Mouse (Mus musculus) olfactory bulb, adult 2 months (tissue): ENCODE measurements around the gene Pon3. TPM values are rescaled to one million over a fixed set of nuclear protein-coding genes. Genes with fewer than 3 reads are reported as not detected.

Source experiments
- H3K27ac ChIP-seq: fragments of 200-500 bp; 2 replicates; pipeline ENCODE4 v1.5.1; 2012; ENCODE audit warnings: low read depth, low read length; ENCODE audit not compliant: insufficient read depth
- H3K4me1 ChIP-seq: fragments of 200-500 bp; 2 replicates; pipeline ENCODE4 v1.6.1; 2012; ENCODE audit warnings: low read length; ENCODE audit not compliant: control insufficient read depth, insufficient read depth
- H3K4me3 ChIP-seq: fragments of 200-500 bp; 2 replicates; pipeline ENCODE4 v1.5.1; 2012; ENCODE audit warnings: mild to moderate bottlenecking, low read depth, low read length, moderate library complexity; ENCODE audit not compliant: insufficient read depth
- CTCF ChIP-seq: fragments of 200-500 bp; IDR thresholded peaks from 2 replicates; pipeline ENCODE4 v1.5.1; 2012; ENCODE audit warnings: low read depth, mild to moderate bottlenecking, low read length, moderate library complexity; ENCODE audit not compliant: insufficient read depth
- POLR2A ChIP-seq: fragments of 200-500 bp; IDR thresholded peaks from 2 replicates; pipeline ENCODE4 v1.6.1; 2012; ENCODE audit warnings: mild to moderate bottlenecking, low read depth, low read length, moderate library complexity; ENCODE audit not compliant: insufficient read depth
- WGBS: fragments of 180-500 bp; shearing (Covaris S2); methylation state at CpG from one replicate; pipeline ENCODE4 v1.1.7; 2018; 5-methylcytosine and 5-hydroxymethylcytosine counted together
- polyA plus RNA-seq: library from polyadenylated mRNA; stranded (reverse); fragments of >200 nt; gene quantifications from 2 replicates; pipeline ENCODE4 v1.2.4, GENCODE M21; 2012; ENCODE audit warnings: low replicate concordance; ENCODE audit not compliant: missing spikeins, insufficient read depth, insufficient read length

Gene Pon3
- not detected in 2 replicates for polyA plus RNA-seq

DNA sequence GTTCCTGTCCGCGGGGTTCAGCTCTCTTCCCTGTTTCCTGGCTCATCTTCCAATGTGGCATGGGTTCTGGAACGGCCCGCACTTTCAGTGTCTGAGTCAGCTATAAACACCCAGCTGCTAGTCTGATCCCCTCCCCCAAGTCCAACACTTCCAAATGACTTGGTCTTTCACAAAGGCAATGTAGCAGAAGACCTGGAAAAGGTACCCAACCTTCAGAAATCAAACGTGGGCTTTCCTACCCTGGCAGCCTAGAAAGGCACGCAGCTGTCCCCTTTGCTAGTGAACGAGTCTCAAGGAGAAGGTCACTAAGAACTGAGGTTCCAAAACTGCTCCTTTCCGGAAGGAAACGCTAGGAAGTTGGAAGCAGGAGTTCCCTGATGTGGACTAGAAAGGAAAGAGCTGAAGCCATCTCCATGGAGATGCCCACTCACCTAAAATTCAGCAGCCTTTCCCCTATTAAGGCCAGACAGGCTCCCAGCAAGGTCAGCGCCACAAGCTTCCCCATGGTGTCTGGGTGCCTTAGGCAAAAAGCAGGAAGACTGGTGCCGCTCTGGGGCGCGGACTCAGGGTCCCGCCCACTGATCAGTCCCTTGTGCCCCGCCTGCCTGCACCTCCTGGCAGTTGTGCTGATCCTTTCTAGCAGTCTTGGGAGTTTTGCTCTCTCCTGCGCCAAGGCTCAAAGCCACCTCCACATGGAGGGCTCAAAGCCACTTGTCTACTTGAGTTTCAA lies at the start of gene Pon3:
Gene Pon3 (minus strand): TSS at position 565 of the 730 bp plus-strand sequence.
- Histone ChIP-seq H3K4me3 (0 out of 2 replicates have a peak within 1 kb of the TSS, but pooled peaks have one; percentile 14), H3K4me1 (peaks cover 7% of the 10 kb centered on the region; the same call in 1 of the 2 replicates), H3K27ac (no peak within 1 kb of the TSS)
- no peak for TF ChIP-seq CTCF
- TF ChIP-seq POLR2A, result no peak
- 14% methylated on average over 16 of the region's 16 CpGs for WGBS

DNA sequence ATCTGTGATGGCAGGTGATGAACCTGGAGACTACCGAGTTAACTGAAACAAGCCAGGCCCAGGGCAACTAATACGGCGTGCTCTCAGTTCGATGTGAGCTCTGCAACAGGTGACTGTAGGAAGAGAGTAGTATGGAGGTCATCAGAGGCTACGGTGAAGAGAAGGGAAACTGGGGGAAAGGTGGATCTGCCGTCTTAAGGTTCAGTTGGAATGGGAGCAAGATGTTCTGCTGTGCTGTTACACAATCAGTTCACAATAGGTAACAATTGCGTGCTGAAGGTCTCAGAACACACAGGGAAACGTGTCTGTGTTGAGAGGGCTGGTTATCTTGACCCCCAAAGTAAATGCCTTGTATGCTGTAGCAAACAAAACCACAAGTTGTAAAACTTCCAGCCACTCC lies 48.9 kb upstream of the Pon3 start:
- WGBS, result 96% methylated on average over 8 of the region's 8 CpGs
- no peak overlapping the region for H3K4me3 ChIP-seq
- H3K27ac ChIP-seq, result no peak overlapping the region
- H3K4me1 ChIP-seq, result peaks cover 2% of the 10 kb centered on the region; the same call in 1 of the 2 replicates
- TF ChIP-seq POLR2A (no peak), CTCF (no peak)

DNA sequence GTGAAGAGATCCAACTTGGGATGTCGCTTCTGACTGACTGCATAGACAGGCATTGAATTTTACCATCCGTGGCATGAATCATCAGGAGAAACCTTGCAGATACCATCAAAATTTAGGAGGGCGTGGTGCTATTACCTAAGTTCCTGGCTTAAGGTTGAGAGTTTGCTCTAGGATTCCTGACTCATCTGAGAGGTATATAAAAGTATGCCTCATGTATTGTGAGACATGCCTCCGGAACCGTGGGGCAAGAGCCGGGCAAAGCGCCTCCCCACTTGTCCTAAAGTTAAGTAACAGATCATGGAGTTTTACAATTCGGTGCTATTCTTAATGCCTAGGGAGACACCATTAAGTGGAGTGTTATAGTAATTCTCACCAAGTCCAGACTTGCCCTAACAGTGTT lies 44.5 kb upstream of the Pon3 start:
- WGBS, result 96% methylated on average over 8 of the region's 8 CpGs

DNA sequence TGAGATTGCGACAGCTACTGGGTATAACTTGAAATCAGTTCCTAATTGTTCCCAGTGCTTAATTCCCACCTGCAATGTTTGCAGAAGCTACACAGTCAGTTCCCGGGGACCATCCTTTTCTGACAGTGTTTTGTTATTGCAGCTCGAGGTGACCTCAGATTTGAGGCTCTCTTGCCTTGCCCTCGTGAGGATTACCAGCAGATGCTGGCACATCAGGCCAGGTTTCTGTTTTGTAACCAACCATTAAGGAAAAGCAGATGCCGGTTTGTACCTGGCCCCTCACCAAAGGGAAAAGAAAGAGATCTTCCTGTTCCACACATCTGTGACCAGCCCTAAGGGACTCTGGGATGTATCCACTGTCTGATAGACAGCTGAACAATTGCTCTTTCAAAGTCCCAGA lies 43.5 kb upstream of the Pon3 start:
- H3K4me1 ChIP-seq, result peaks cover 5% of the 10 kb centered on the region; the same call in 1 of the 2 replicates
- H3K27ac ChIP-seq, result no peak overlapping the region
- TF ChIP-seq CTCF, result no peak
- no peak for TF ChIP-seq POLR2A
- H3K4me3 ChIP-seq, result no peak overlapping the region
- 84% methylated on average over 5 of the region's 5 CpGs for WGBS

More for the DNA sequence above, 44.5 kb upstream of the Pon3 start:
- H3K4me3 ChIP-seq, result no peak overlapping the region
- H3K27ac ChIP-seq, result no peak overlapping the region
- TF ChIP-seq CTCF, result no peak
- no peak for TF ChIP-seq POLR2A
- H3K4me1 ChIP-seq, result peaks cover 5% of the 10 kb centered on the region; the same call in 1 of the 2 replicates

DNA sequence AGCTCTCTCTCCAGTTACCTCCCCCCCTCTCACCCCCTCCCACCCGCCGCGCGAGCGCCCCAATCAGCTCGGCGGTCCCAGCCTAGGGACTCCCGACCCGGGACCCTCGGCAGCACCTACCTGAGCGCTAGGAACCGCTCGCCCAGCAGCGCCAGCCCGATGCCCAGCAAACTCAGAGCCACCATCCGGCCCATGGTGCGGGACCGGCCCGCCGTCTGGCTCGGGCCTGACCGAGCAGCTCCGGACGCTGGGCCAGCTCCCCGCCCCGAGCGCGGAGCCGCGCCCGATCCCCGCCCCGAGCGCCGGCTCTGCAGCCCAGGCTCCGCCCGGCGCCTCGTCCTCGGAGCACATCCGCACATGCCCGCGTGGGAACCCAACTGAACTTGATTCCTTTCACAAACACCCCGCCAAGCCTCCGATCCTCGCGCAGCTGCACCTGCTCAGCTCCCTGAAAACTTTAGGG lies 42.0 kb upstream of the Pon3 start, which contains the start of gene Pon2:
Gene Pon2 (minus strand): TSS at position 364 of the 463 bp plus-strand sequence.
- Histone ChIP-seq H3K4me3 (peak within 1 kb of the TSS; percentile 62), H3K27ac (no peak within 1 kb of the TSS), H3K4me1 (peaks cover 5% of the 10 kb centered on the region; the same call in 1 of the 2 replicates)
- TF ChIP-seq POLR2A, result no peak
- no peak for TF ChIP-seq CTCF
- under 1% methylated on average over 47 of the region's 47 CpGs for WGBS

DNA sequence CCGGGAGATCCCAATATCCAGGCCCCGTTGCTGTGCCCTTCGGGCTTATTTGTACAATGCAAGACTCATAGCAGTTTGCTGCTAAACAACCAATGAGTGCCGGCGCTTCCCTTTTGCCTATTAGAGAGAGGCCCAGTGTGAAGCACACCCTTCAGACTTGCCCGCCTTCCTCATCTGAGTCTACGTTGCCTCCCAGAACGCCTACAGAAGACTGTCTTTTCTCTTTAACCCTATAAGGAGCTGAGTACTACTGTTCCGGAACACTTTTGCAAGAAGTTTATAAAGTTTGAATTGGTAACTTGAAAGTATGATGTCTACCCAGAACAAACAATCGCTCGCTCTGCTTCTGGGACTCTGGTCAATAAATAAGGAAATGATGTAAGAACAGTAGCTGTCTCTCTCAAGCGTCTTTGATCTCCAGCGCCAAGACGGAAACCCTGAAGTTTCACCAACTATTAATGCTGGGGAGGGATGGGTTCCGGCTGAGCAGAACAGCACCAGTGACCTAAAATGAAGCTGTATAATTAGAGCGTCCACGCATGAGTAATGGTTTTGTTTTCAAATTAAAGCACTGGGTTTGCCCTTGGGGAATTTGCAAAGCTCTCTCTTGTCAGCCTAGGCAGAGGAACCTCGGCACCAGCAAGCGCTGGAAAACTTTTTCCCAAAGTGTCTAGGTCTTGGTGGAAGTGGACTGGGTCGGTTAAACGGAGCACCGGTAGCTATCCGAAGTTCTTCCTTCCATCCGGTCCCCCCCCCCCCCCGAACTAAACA lies 41.4 kb upstream of the Pon3 start:
- WGBS, result 3% methylated on average over 24 of the region's 25 CpGs
- Histone ChIP-seq H3K4me1 (peaks cover 5% of the 10 kb centered on the region; the same call in 1 of the 2 replicates), H3K27ac (no peak overlapping the region), H3K4me3 (peak overlapping the region; percentile 62)
- TF ChIP-seq CTCF, result no peak
- TF ChIP-seq POLR2A, result no peak

DNA sequence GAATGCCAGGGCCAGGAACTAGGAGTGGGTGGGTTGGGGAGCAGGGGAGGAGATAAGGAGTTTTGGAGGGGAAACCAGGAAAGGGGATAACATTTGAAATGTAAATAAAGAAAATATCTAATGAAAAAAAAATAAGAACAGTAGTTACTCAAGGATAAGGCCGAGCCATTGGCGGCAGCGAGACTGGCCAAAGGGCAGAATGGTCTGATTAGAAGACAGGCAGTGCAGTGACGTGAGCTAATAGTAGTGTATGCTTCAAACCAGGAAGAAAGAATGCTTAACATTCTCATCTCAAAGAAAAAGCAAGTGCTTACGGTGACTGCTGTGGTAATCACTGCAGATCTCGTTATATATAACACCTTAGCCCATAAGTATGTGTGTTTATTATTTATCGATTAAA lies 40.0 kb upstream of the Pon3 start:
- WGBS, result 98% methylated on average over 7 of the region's 7 CpGs
- TF ChIP-seq POLR2A, result no peak
- TF ChIP-seq CTCF, result no peak
- Histone ChIP-seq H3K4me3 (no peak overlapping the region), H3K4me1 (peaks cover 5% of the 10 kb centered on the region; the same call in 1 of the 2 replicates), H3K27ac (no peak overlapping the region)

DNA sequence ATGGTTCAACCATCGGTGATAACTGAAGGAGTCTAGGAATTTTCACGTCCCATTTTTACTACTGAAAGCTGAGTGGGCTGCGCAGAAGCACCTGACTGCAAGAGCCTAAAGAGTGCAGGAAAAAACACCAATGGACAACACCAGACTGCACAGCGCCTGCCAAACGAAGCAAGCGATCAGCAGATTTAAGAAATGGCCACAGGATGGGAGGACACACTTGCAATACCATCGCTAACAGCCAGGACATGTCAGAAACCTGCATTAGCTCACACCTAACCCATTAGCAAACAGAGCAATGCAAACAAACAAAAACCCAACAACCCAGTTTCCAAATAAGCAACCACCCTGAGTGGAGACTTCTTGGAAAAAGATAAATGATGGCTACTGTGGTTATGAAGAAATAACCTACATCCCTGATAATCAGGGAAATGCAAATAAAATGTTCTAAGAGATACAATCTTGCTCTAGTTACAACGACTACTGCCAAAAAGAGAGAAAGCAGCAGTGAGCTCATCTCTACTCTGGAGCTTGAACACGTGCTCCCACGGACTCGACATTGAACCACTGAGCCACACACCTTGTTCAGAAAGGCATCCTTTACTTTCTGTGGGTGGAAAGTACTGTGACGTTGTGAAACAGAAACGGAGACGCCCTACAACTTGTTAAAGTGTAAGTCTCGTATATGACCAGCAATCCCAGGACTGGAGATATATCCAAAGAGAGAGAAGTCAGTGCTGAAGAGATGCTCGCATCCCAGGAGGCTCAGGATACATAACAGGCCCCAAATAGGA lies 38.8 kb upstream of the Pon3 start:
- Histone ChIP-seq H3K27ac (no peak overlapping the region), H3K4me3 (no peak overlapping the region), H3K4me1 (peaks cover 5% of the 10 kb centered on the region; the same call in 1 of the 2 replicates)
- TF ChIP-seq POLR2A, result no peak
- no peak for TF ChIP-seq CTCF
- WGBS, result 97% methylated on average over 16 of the region's 16 CpGs

DNA sequence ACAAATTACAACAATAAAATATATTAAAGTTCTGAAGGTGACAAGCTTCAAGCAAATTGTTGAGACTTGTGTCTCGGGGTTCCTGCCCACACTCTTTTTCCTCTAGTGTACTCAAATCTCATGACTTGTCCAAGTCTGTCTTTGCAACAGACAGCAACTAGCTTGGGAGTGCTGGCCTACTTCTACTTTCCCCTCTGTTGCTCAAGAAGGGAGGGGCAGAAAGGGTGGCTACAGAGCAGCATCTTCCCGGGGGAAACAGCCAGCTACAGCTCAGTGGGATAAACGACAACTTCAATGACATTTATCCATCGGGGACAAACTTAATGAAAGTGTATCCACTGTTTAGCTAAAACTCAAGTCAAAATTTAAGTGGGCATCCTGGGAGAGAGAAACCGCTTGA lies 36.8 kb upstream of the Pon3 start:
- TF ChIP-seq CTCF (no peak), POLR2A (no peak)
- 76% methylated on average over 5 of the region's 5 CpGs for WGBS
- Histone ChIP-seq H3K27ac (no peak overlapping the region), H3K4me3 (no peak overlapping the region), H3K4me1 (no peaks in the 10 kb centered on the region)
